Mouse (Mus musculus) C2C12 (cell line): ENCODE data around the gene Pnpo.

Experiments
- CEBPB ChIP-seq: IDR thresholded peaks from one replicate; pipeline ENCODE4 v1.6.1; 2011; ENCODE audit warnings: low read depth, mild to moderate bottlenecking, control low read depth, moderate library complexity
- CTCF ChIP-seq: IDR thresholded peaks from one replicate; pipeline ENCODE4 v1.5.1; 2011; ENCODE audit not compliant: control insufficient read depth, insufficient read depth, insufficient read length
- FOSL1 ChIP-seq: IDR thresholded peaks from one replicate; pipeline ENCODE4 v1.8.0; 2011; ENCODE audit warnings: mild to moderate bottlenecking, low read length; ENCODE audit not compliant: poor library complexity, insufficient read depth, severe bottlenecking
- MAX ChIP-seq: IDR thresholded peaks from one replicate; pipeline ENCODE4 v1.6.1; 2011; ENCODE audit warnings: mild to moderate bottlenecking, control low read depth
- MYOD1 ChIP-seq: IDR thresholded peaks from one replicate; pipeline ENCODE4 v1.6.1; 2011; ENCODE audit warnings: low read depth; ENCODE audit not compliant: control insufficient read depth, insufficient read length
- MYOG ChIP-seq: IDR thresholded peaks from one replicate; pipeline ENCODE4 v1.6.1; 2011; ENCODE audit not compliant: control insufficient read depth, insufficient read length; ENCODE audit errors: extremely low read depth
- USF1 ChIP-seq: IDR thresholded peaks from one replicate; pipeline ENCODE4 v1.6.1; 2011; ENCODE audit warnings: low read depth, mild to moderate bottlenecking, control low read depth, moderate library complexity

- TF ChIP-seq CEBPB (peak; percentile 29), CTCF (no peak), MYOG (no peak), MAX (no peak), MYOD1 (no peak), FOSL1 (no peak), USF1 (no peak)
Measured at GRCm38 (mm10) chr11:96972906-96973305, 29.1 kb upstream of the Pnpo start.
